Mouse (Mus musculus) heart, embryonic 14.5 days (tissue): ENCODE data around the gene Camta1. TPM values are rescaled to one million over a fixed set of nuclear protein-coding genes. Genes with fewer than 3 reads are reported as not detected.
A peak's percentile ranks its signal among the peaks of the same experiment; 100 is the strongest.

Experiments
- ATAC-seq: fragments of 200-750 bp; cut with Nextera tagmentation; 2 replicates; pipeline ENCODE4 v1.8.0; 2017; ENCODE audit warnings: low read depth, moderate TSS enrichment; ENCODE audit not compliant: insufficient number of reproducible peaks, insufficient read depth, low FRiP score
- H3K27ac ChIP-seq, 2 experiments: fragments of 200-500 bp in 1 of 2; fragments of 300-500 bp in 1 of 2; sonication (generic) in 1 of 2; replicated peaks in 1 of 2; 2 replicates each; pipeline ENCODE4 v1.5.1; 2012 to 2014; ENCODE audit warnings: low read depth in 2 of 2, low read length in 2 of 2, control low read depth in 1 of 2, mild to moderate bottlenecking in 1 of 2, mixed read lengths in 1 of 2; ENCODE audit not compliant: control insufficient read depth in 1 of 2, insufficient read depth in 1 of 2
- H3K27me3 ChIP-seq: fragments of 300-500 bp; sonication (generic); 2 replicates; pipeline ENCODE4 v1.6.1; 2014; ENCODE audit warnings: mild to moderate bottlenecking, low read length, control low read depth; ENCODE audit not compliant: control insufficient read depth, insufficient read depth
- H3K36me3 ChIP-seq: fragments of 300-500 bp; sonication (generic); 2 replicates; pipeline ENCODE4 v1.6.1; 2014; ENCODE audit warnings: mild to moderate bottlenecking, control low read depth, low read length, mixed read lengths; ENCODE audit not compliant: control insufficient read depth, insufficient read depth
- H3K4me1 ChIP-seq, 2 experiments: fragments of 200-500 bp in 1 of 2; fragments of 300-500 bp in 1 of 2; sonication (generic) in 1 of 2; 2 replicates each; pipeline ENCODE4 v1.6.1; 2012 to 2014; ENCODE audit warnings: low read length in 2 of 2, control low read depth in 1 of 2, mixed read lengths in 1 of 2; ENCODE audit not compliant: control insufficient read depth in 2 of 2, insufficient read depth in 2 of 2
- H3K4me2 ChIP-seq: fragments of 300-500 bp; sonication (generic); 2 replicates; pipeline ENCODE4 v1.6.1; 2014; ENCODE audit warnings: mild to moderate bottlenecking, low read length
- H3K4me3 ChIP-seq, 2 experiments: fragments of 200-500 bp in 1 of 2; fragments of 300-500 bp in 1 of 2; sonication (generic) in 1 of 2; 2 replicates each; pipeline ENCODE4 v1.5.1; 2012 to 2014; ENCODE audit warnings: low read length in 2 of 2, mild to moderate bottlenecking in 2 of 2, control low read depth in 1 of 2, low read depth in 1 of 2, moderate library complexity in 1 of 2; ENCODE audit not compliant: control insufficient read depth in 1 of 2, insufficient read depth in 1 of 2
- H3K9ac ChIP-seq: fragments of 300-500 bp; sonication (generic); 2 replicates; pipeline ENCODE4 v1.6.1; 2014; ENCODE audit warnings: mild to moderate bottlenecking, low read length
- H3K9me3 ChIP-seq: fragments of 300-500 bp; sonication (generic); 2 replicates; pipeline ENCODE4 v1.6.1; 2016; ENCODE audit warnings: low read length, control low read depth; ENCODE audit not compliant: control insufficient read depth
- whole genome bisulfite sequencing: fragments of 180-500 bp; shearing (Covaris S2); extraction: QIAGEN DNeasy Blood & Tissue Kit; methylation state at CpG from one replicate; pipeline ENCODE4 v1.1.7; 2014; 5-methylcytosine and 5-hydroxymethylcytosine counted together
- polyA plus RNA-seq: library from polyadenylated mRNA; unstranded; fragments of >200 nt; fragmentation: Nextera tagmentation; extraction: Ambion mirVana; gene quantifications from 2 replicates; pipeline ENCODE4 v1.2.1, GENCODE M21; 2014

The Camta1 gene
- polyA plus RNA-seq, 1 experiment from 2014 or later, result 150 TPM

DNA sequence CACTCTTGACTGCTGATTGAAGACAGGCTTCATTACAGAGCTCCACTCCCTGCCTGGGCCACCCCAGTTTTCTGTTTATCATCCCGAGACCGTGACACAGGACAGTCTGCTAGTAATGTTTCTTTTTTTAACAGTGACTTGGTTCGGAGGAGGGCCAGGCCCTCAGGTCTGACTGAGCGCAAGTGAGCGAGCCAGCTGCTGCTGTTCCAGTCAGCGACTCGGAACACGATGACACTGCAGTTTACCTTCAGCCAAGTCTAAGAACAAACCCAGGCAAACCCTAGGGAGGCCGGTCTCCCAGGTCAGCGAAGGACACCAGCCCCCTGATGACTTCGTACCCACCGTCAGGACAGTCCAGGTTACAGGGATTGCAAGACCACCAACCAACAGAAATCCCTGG lies 959.6 kb downstream of the Camta1 start:
- Histone ChIP-seq H3K9ac (no peak overlapping the region), H3K9me3 (no peaks in the 10 kb centered on the region), H3K36me3 (peaks cover 83% of the 10 kb centered on the region), H3K4me2 (no peak overlapping the region), H3K27ac (peak overlapping the region in 1 of 2 experiments; percentile 37; a peak in 1 of 4 replicates), H3K4me1 (0 out of 4 replicates have a peak, but pooled peaks cover 0 to 2% of the 10 kb centered on the region in 2 experiments), H3K27me3 (no peaks in the 10 kb centered on the region), H3K4me3 (no peak overlapping the region)
- 67% methylated on average over 12 of the region's 12 CpGs for WGBS
- no peak for ATAC-seq

DNA sequence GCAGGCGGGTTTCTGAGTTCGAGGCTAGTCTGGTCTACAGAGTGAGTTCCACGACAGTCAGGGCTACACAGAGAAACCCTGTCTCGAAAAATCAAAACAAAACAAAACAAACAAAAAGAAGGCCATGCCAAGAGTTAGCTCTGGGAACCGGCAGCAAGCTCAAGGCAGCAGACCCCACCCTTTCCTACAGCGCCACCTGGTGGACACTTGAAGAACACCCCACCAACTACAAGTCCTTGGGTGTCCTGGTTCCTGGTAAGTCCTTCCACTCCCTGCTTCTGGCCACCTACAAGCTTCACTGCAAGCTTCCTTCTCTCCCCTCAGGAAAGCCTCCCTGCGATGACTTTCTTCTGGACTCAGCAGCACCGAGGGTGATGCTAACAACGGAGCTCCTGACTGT lies 960.0 kb downstream of the Camta1 start:
- H3K4me2 ChIP-seq, result no peak overlapping the region
- WGBS, result 45% methylated on average over 9 of the region's 9 CpGs
- H3K27ac ChIP-seq, result peak overlapping the region in 1 of 2 experiments; percentile 7; a peak in 1 of 4 replicates
- no peaks in the 10 kb centered on the region for H3K9me3 ChIP-seq
- no peaks in the 10 kb centered on the region for H3K27me3 ChIP-seq
- 0 out of 4 replicates have a peak, but pooled peaks cover 0 to 2% of the 10 kb centered on the region in 2 experiments for H3K4me1 ChIP-seq
- ATAC-seq, result no peak
- H3K36me3 ChIP-seq, result peaks cover 83% of the 10 kb centered on the region
- H3K4me3 ChIP-seq, result no peak overlapping the region
- H3K9ac ChIP-seq, result no peak overlapping the region

DNA sequence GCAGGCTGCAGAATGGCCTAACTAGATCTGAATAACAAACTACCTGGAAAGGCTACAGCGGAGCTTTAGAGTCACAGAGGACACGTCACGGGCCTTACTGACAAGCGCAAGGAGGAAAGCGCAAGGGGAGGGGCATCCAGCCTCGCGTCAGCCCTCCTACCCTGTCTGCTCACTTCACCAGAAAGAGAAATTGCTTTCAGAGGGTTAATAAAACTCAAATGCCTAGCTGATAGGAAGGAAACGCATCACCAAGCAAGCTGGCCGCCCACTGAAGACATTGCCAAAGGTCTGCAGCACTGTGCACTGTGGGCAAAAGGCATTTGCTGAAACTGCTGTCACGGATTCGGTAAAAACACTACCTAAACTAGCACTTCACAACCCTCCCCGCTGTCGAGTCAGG lies 961.2 kb downstream of the Camta1 start:
- Histone ChIP-seq H3K27ac (no peak overlapping the region), H3K4me2 (no peak overlapping the region), H3K9ac (no peak overlapping the region), H3K36me3 (peaks cover 83% of the 10 kb centered on the region), H3K27me3 (no peaks in the 10 kb centered on the region), H3K4me1 (0 out of 4 replicates have a peak, but pooled peaks cover 0 to 2% of the 10 kb centered on the region in 2 experiments), H3K9me3 (no peaks in the 10 kb centered on the region), H3K4me3 (no peak overlapping the region)
- 90% methylated on average over 13 of the region's 13 CpGs for WGBS
- ATAC-seq, result no peak

DNA sequence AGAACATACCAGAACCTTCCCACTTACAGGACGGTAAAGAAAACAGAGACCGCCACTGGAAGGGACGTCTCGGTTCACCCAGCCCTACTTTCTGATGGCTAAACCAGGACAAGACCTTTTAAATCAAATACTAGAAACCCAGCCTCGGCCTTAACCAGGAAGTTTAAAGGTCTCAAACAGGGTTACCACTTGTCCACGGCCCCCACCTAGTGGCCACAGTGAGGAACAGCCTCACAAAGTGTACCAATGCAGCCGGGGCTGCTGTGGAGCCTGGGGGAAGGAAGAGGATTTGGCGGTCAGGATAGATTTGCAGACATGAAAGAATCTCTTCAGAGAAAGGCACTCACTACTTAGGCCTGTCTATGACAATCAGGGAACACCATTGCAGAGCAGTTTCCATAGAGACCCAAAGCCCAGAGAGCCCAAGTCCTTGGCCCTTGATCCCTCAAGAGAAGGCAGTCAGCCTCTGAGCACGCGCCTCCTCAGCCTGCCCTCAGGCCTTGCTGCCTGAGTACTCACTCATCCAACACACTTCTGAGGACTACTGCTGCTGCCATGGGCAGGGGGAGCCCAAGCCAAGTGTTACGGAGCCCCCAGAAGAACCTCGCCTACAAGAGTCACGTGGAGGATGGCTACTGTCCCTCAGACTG lies 962.8 kb downstream of the Camta1 start:
- no peaks in the 10 kb centered on the region for H3K27me3 ChIP-seq
- ATAC-seq, result no peak
- H3K4me2 ChIP-seq, result no peak overlapping the region
- no peak overlapping the region for H3K9ac ChIP-seq
- H3K9me3 ChIP-seq, result no peaks in the 10 kb centered on the region
- no peak overlapping the region for H3K27ac ChIP-seq
- H3K36me3 ChIP-seq, result peaks cover 71% of the 10 kb centered on the region
- H3K4me3 ChIP-seq, result no peak overlapping the region
- H3K4me1 ChIP-seq, result 0 out of 4 replicates have a peak, but pooled peaks cover 0 to 2% of the 10 kb centered on the region in 2 experiments
- 55% methylated on average over 13 of the region's 13 CpGs for whole genome bisulfite sequencing

DNA sequence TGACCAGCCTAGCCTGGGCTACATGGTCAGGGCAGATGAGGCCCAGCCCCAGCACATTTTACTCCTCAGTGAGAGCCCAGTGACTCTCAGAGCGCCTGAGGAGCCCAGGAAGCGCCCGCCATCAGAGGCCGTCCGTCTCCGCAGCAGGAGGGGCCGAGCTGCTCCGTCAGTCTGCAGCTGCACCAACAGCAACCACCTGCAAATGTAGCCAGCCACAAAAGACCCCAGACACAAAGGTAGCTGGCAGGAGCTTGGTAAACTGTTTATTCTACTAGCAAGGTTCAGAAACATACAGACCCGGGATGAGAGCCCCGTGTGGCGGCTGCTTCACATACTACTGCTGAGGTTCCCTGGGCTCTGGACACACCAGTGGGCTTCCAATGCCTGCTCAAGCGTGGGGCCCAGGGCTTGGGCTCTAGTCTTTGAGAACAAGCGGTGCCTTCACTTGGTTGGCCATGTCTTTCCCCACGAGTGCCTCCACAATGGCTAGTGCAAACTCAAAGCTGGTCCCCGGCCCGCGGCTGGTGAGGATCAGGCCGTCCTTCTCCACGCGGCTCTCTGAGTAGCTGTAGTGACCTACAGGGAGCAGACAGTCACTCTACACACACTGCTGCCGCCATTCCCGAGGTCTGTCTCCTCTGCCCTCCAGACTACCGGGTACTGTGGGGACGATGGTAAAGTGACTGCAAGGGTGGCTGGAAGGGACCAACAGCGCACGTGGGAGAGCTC lies 964.6 kb downstream of the Camta1 start:
- Histone ChIP-seq H3K27ac (no peak overlapping the region), H3K27me3 (no peaks in the 10 kb centered on the region), H3K4me3 (no peak overlapping the region), H3K9ac (no peak overlapping the region), H3K4me2 (no peak overlapping the region), H3K4me1 (no peaks in the 10 kb centered on the region), H3K36me3 (peaks cover 53% of the 10 kb centered on the region), H3K9me3 (no peaks in the 10 kb centered on the region)
- 93% methylated on average over 26 of the region's 26 CpGs for WGBS
- no peak for ATAC-seq

DNA sequence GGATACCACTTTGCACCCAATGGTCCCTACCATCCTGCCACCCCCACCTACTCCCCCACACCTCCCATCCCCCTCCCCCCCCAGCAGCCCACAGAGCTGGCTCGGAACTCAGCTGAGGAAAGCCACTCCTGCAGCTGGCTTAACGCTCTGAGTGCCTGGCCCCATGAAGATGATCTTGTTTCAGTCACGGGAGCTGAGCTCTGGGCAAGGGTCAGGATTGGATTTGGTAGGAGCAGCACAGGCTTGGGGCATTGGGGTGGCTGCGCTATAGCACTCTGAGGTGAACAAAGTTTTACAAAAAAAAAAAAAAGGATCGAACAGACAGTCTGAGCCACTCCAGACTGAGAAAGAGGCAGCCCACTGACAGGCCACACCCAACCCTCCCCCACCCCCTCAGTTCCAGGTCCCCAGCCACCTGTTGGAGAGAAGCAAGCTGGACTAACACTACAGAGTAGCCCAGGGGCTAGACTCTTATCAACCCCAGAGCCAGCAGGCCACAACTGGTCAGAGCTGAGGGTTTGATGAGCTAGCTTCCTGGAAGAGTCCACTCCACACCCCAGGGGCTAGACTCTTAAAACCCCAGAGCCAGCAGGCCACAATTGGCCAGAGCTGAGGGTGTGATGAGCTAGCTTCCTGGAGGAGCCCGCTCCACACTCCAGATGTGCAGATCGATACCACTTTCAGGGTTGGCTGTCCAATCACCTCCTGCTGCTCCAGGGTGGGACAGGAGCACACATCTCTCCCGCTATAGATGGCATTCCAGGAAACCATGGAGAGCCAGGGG lies 966.8 kb downstream of the Camta1 start:
- Histone ChIP-seq H3K36me3 (peaks cover 36% of the 10 kb centered on the region), H3K9me3 (no peaks in the 10 kb centered on the region), H3K27me3 (no peaks in the 10 kb centered on the region), H3K4me1 (no peaks in the 10 kb centered on the region), H3K4me2 (no peak overlapping the region), H3K27ac (no peak overlapping the region), H3K4me3 (no peak overlapping the region), H3K9ac (no peak overlapping the region)
- WGBS, result 64% methylated on average over 8 of the region's 8 CpGs
- ATAC-seq, result no peak

DNA sequence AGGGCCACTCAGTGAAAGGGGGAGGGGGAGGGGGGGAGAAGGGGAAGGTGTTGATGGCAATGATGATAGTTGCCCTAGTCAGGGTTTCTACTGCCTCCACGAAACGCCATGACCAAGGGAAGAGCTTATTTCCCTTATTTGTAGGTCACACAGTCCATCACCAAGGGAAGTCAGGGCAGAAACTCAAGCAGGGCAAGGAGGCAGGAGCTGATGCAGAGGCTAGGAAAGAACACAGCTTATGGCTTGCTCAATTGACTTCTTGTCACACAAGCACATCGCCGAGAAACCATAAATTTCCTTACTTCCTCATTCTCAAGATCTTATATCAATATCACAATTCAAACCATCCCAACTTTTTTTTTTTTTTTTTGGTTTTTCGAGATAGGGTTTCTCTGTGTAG lies 970.4 kb downstream of the Camta1 start:
- Histone ChIP-seq H3K36me3 (peaks cover 4% of the 10 kb centered on the region; the same call in 1 of the 2 replicates), H3K27me3 (no peaks in the 10 kb centered on the region), H3K27ac (no peak overlapping the region), H3K9ac (no peak overlapping the region), H3K4me2 (no peak overlapping the region), H3K4me1 (no peaks in the 10 kb centered on the region), H3K4me3 (no peak overlapping the region), H3K9me3 (no peaks in the 10 kb centered on the region)
- no peak for ATAC-seq
- 59% methylated on average over 5 of the region's 5 CpGs for WGBS
